Mouse (Mus musculus): ENCODE results near the gene Psg21. TPM values are rescaled to one million over a fixed set of nuclear protein-coding genes. Genes with fewer than 3 reads are reported as not detected.
"Not testable (repeated sequence)": the region's sequence is repeated elsewhere in the genome, so short reads cannot be mapped to it uniquely, and the experiment has no call there.

Gene Psg21
- not detected in 2 replicates for polyA plus RNA-seq (2015; fragmentation: Nextera tagmentation; extraction: Ambion mirVana)

- not testable (repeated sequence) for H3K4me2 ChIP-seq (ENCODE audit: low read depth, low read length); H3K27ac ChIP-seq (ENCODE audit: low read length); ATAC-seq (ENCODE audit: low read depth); H3K9ac ChIP-seq (ENCODE audit: low read depth, low read length); H3K4me1 ChIP-seq (ENCODE audit: control insufficient read depth, low read depth, low read length); H3K4me3 ChIP-seq (ENCODE audit: low read depth, low read length); H3K27me3 ChIP-seq (ENCODE audit: control insufficient read depth, insufficient read depth, low read depth, low read length); H3K9me3 ChIP-seq (replicated peaks; ENCODE audit: control insufficient read depth, low read length); H3K36me3 ChIP-seq (ENCODE audit: control insufficient read depth, insufficient read depth)
- 27% methylated on average over 1 of the region's 2 CpGs for WGBS (ENCODE audit: insufficient replicate concordance)
These were observed at the start of gene Psg21 for GRCm38 (mm10) chr7:18656625-18657024. Gene Psg21 (minus strand): TSS chr7:18656725.

GRCm38 (mm10) chr7:18686085-18686484 is 29.6 kb upstream of the Psg21 start, which contains the start of gene Psg20:
Gene Psg20 (minus strand): TSS chr7:18686185.
- H3K9me3 ChIP-seq (replicated peaks; ENCODE audit: control insufficient read depth, low read length) = no peaks in the 10 kb centered on the region
- H3K27ac ChIP-seq (ENCODE audit: low read length) = no peak within 1 kb of the TSS
- H3K4me1 ChIP-seq (ENCODE audit: control insufficient read depth, low read depth, low read length) = no peaks in the 10 kb centered on the region
- no peak within 1 kb of the TSS for H3K9ac ChIP-seq (ENCODE audit: low read depth, low read length)
- no peak for ATAC-seq (ENCODE audit: low read depth)
- no peaks in the 10 kb centered on the region for H3K36me3 ChIP-seq (ENCODE audit: control insufficient read depth, insufficient read depth)
- no peak within 1 kb of the TSS for H3K4me3 ChIP-seq (ENCODE audit: low read depth, low read length)
- 39% methylated on average over 2 of the region's 2 CpGs for WGBS (ENCODE audit: insufficient replicate concordance)
- H3K4me2 ChIP-seq (ENCODE audit: low read depth, low read length) = no peak within 1 kb of the TSS
- no peaks in the 10 kb centered on the region for H3K27me3 ChIP-seq (ENCODE audit: control insufficient read depth, insufficient read depth, low read depth, low read length)

GRCm38 (mm10) chr7:18685586-18685985 is 29.1 kb upstream of the Psg21 start:
- no peaks in the 10 kb centered on the region for H3K4me1 ChIP-seq (ENCODE audit: control insufficient read depth, low read depth, low read length)
- H3K4me2 ChIP-seq (ENCODE audit: low read depth, low read length) = no peak overlapping the region
- no peaks in the 10 kb centered on the region for H3K36me3 ChIP-seq (ENCODE audit: control insufficient read depth, insufficient read depth)
- H3K27me3 ChIP-seq (ENCODE audit: control insufficient read depth, insufficient read depth, low read depth, low read length) = no peaks in the 10 kb centered on the region
- H3K9me3 ChIP-seq (replicated peaks; ENCODE audit: control insufficient read depth, low read length) = no peaks in the 10 kb centered on the region
- no peak overlapping the region for H3K9ac ChIP-seq (ENCODE audit: low read depth, low read length)
- no peak overlapping the region for H3K4me3 ChIP-seq (ENCODE audit: low read depth, low read length)
- H3K27ac ChIP-seq (ENCODE audit: low read length) = no peak overlapping the region
- no peak for ATAC-seq (ENCODE audit: low read depth)

- Histone ChIP-seq H3K4me3 (ENCODE audit: low read depth, low read length) (no peak overlapping the region), H3K9me3 (replicated peaks; ENCODE audit: control insufficient read depth, low read length) (no peaks in the 10 kb centered on the region), H3K4me1 (ENCODE audit: control insufficient read depth, low read depth, low read length) (no peaks in the 10 kb centered on the region), H3K27me3 (ENCODE audit: control insufficient read depth, insufficient read depth, low read depth, low read length) (no peaks in the 10 kb centered on the region), H3K9ac (ENCODE audit: low read depth, low read length) (no peak overlapping the region), H3K27ac (ENCODE audit: low read length) (no peak overlapping the region), H3K4me2 (ENCODE audit: low read depth, low read length) (no peak overlapping the region), H3K36me3 (ENCODE audit: control insufficient read depth, insufficient read depth) (no peaks in the 10 kb centered on the region)
- ATAC-seq (ENCODE audit: low read depth) = no peak
- 26% methylated on average over 2 of the region's 2 CpGs for WGBS (ENCODE audit: insufficient replicate concordance)
These were observed 23.2 kb upstream of the Psg21 start for GRCm38 (mm10) chr7:18679772-18680171.

- H3K9me3 ChIP-seq (replicated peaks; ENCODE audit: control insufficient read depth, low read length); H3K27ac ChIP-seq (ENCODE audit: low read length); ATAC-seq (ENCODE audit: low read depth); H3K27me3 ChIP-seq (ENCODE audit: control insufficient read depth, insufficient read depth, low read depth, low read length); H3K4me1 ChIP-seq (ENCODE audit: control insufficient read depth, low read depth, low read length); H3K4me3 ChIP-seq (ENCODE audit: low read depth, low read length); H3K4me2 ChIP-seq (ENCODE audit: low read depth, low read length); H3K36me3 ChIP-seq (ENCODE audit: control insufficient read depth, insufficient read depth); H3K9ac ChIP-seq (ENCODE audit: low read depth, low read length): not testable (repeated sequence)
- WGBS (ENCODE audit: insufficient replicate concordance) = 48% methylated on average over 8 of the region's 8 CpGs
These were observed 29.6 kb downstream of the Psg21 start for GRCm38 (mm10) chr7:18626921-18627320.

- H3K4me2 ChIP-seq (ENCODE audit: low read depth, low read length); H3K9me3 ChIP-seq (replicated peaks; ENCODE audit: control insufficient read depth, low read length); H3K4me1 ChIP-seq (ENCODE audit: control insufficient read depth, low read depth, low read length); H3K4me3 ChIP-seq (ENCODE audit: low read depth, low read length); ATAC-seq (ENCODE audit: low read depth); H3K27me3 ChIP-seq (ENCODE audit: control insufficient read depth, insufficient read depth, low read depth, low read length); H3K9ac ChIP-seq (ENCODE audit: low read depth, low read length); H3K27ac ChIP-seq (ENCODE audit: low read length); H3K36me3 ChIP-seq (ENCODE audit: control insufficient read depth, insufficient read depth): not testable (repeated sequence)
- 38% methylated on average over 1 of the region's 2 CpGs for WGBS (ENCODE audit: insufficient replicate concordance)
These were observed 40.1 kb downstream of the Psg21 start, which contains the start of gene Psg23 for GRCm38 (mm10) chr7:18616401-18616800. Gene Psg23 (minus strand): TSS chr7:18616501.

Other genes with a start within 250 kb of the Psg21 start
- gene Psg28, start 224.7 kb downstream of the Psg21 start, polyA plus RNA-seq (2015; fragmentation: Nextera tagmentation; extraction: Ambion mirVana) = not detected in 2 replicates
- not detected in 2 replicates for gene Psg26, start 172.5 kb downstream of the Psg21 start, polyA plus RNA-seq (2015; fragmentation: Nextera tagmentation; extraction: Ambion mirVana)
- not detected in 2 replicates for gene Psg25, start 124.5 kb downstream of the Psg21 start, polyA plus RNA-seq (2015; fragmentation: Nextera tagmentation; extraction: Ambion mirVana)
- not detected in 2 replicates for gene Psg27, start 89.4 kb downstream of the Psg21 start, polyA plus RNA-seq (2015; fragmentation: Nextera tagmentation; extraction: Ambion mirVana)
- gene Psg23, start 40.2 kb downstream of the Psg21 start, polyA plus RNA-seq (2015; fragmentation: Nextera tagmentation; extraction: Ambion mirVana) = not detected in 2 replicates
- gene Psg20, start 29.5 kb upstream of the Psg21 start, polyA plus RNA-seq (2015; fragmentation: Nextera tagmentation; extraction: Ambion mirVana) = not detected in 2 replicates
- gene Psg22, start 61.4 kb upstream of the Psg21 start, polyA plus RNA-seq (2015; fragmentation: Nextera tagmentation; extraction: Ambion mirVana) = 0.12 and 0.14 TPM in 2 replicates
- gene Psg19, start 141.8 kb upstream of the Psg21 start, polyA plus RNA-seq (2015; fragmentation: Nextera tagmentation; extraction: Ambion mirVana) = not detected in 2 replicates
- gene Psg17, start 164.9 kb upstream of the Psg21 start, polyA plus RNA-seq (2015; fragmentation: Nextera tagmentation; extraction: Ambion mirVana) = not detected in 2 replicates
- 0.21 and 0.24 TPM in 2 replicates for gene Mill2, start 183.2 kb upstream of the Psg21 start, polyA plus RNA-seq (2015; fragmentation: Nextera tagmentation; extraction: Ambion mirVana)
- gene Pglyrp1, start 214.6 kb upstream of the Psg21 start, polyA plus RNA-seq (2015; fragmentation: Nextera tagmentation; extraction: Ambion mirVana) = 76.1 and 87.5 TPM in 2 replicates